Mouse (Mus musculus): ENCODE results near the gene Olfr553. TPM values are rescaled to one million over a fixed set of nuclear protein-coding genes. Genes with fewer than 3 reads are reported as not detected.

Olfr553 gene
- polyA plus RNA-seq, 1 experiment from 2014 or later, result not detected

- H3K4me1 ChIP-seq (replicated peaks; ENCODE audit: insufficient read depth, low read length), result no peaks in the 10 kb centered on the region
- ATAC-seq (replicated peaks; ENCODE audit: low FRiP score, low read depth) (no peak), DNase-seq (ENCODE audit: low spot score) (no peak)
- H3K9ac ChIP-seq (ENCODE audit: low read depth, low read length), result no peak overlapping the region
- no peak overlapping the region for H3K27ac ChIP-seq
- H3K9me3 ChIP-seq (replicated peaks; ENCODE audit: low read length), result no peaks in the 10 kb centered on the region
- H3K27me3 ChIP-seq (ENCODE audit: insufficient read depth, low read length), result no peaks in the 10 kb centered on the region
- no peak overlapping the region for H3K4me2 ChIP-seq (ENCODE audit: low read length)
- 82% methylated on average over 4 of the region's 4 CpGs for WGBS
- H3K4me3 ChIP-seq (replicated peaks; ENCODE audit: low read depth, low read length), result no peak overlapping the region
- TF ChIP-seq CTCF (IDR thresholded peaks at IDR 0.05; ENCODE audit: low read depth), result no peak
- 0 out of 2 replicates have a peak, but pooled peaks cover 4% of the 10 kb centered on the region for H3K36me3 ChIP-seq (ENCODE audit: insufficient read depth, low read length)
These were observed 51.8 kb downstream of the Olfr553 start for GRCm38 (mm10) chr7:102566219-102566618.

- H3K9me3 ChIP-seq (replicated peaks; ENCODE audit: low read length), result no peaks in the 10 kb centered on the region
- peak; percentile 97 for DNase-seq (ENCODE audit: low spot score)
- peak; percentile 98 for ATAC-seq (replicated peaks; ENCODE audit: low FRiP score, low read depth)
- H3K27ac ChIP-seq, result peak within 1 kb of the TSS; percentile 67; the same call in 1 of the 2 replicates
- TF ChIP-seq CTCF (IDR thresholded peaks at IDR 0.05; ENCODE audit: low read depth), result no peak
- no peaks in the 10 kb centered on the region for H3K27me3 ChIP-seq (ENCODE audit: insufficient read depth, low read length)
- H3K36me3 ChIP-seq (ENCODE audit: insufficient read depth, low read length), result 0 out of 2 replicates have a peak, but pooled peaks cover 8% of the 10 kb centered on the region
- H3K4me1 ChIP-seq (replicated peaks; ENCODE audit: insufficient read depth, low read length), result no peaks in the 10 kb centered on the region
- peak within 1 kb of the TSS; percentile 62 for H3K4me3 ChIP-seq (replicated peaks; ENCODE audit: low read depth, low read length)
- WGBS, result 13% methylated on average over 10 of the region's 10 CpGs
- peak within 1 kb of the TSS; percentile 66 for H3K9ac ChIP-seq (ENCODE audit: low read depth, low read length)
- peak within 1 kb of the TSS; percentile 74 for H3K4me2 ChIP-seq (ENCODE audit: low read length)
These were observed 52.7 kb downstream of the Olfr553 start, which contains the start of gene Trim21 for GRCm38 (mm10) chr7:102564999-102565997. TSS of gene Trim21 (minus strand) at chr7:102565486.

Other genes starting within 250 kb of the Olfr553 start
- gene Rrm1, start 176.5 kb downstream of the Olfr553 start, polyA plus RNA-seq (2015; fragmentation: Nextera tagmentation; extraction: Ambion mirVana), result 52.0 and 70.6 TPM in 2 replicates
- not detected in 2 replicates for gene Olfr543, start 136.5 kb downstream of the Olfr553 start, polyA plus RNA-seq (2015; fragmentation: Nextera tagmentation; extraction: Ambion mirVana)
- gene Olfr544, start 129.9 kb downstream of the Olfr553 start, polyA plus RNA-seq (2015; fragmentation: Nextera tagmentation; extraction: Ambion mirVana), result 0.05 and 0.06 TPM in 2 replicates
- not detected in 2 replicates for gene Olfr545, start 118.6 kb downstream of the Olfr553 start, polyA plus RNA-seq (2015; fragmentation: Nextera tagmentation; extraction: Ambion mirVana)
- gene Olfr547, start 83.5 kb downstream of the Olfr553 start, polyA plus RNA-seq (2015; fragmentation: Nextera tagmentation; extraction: Ambion mirVana), result not detected in 2 replicates
- not detected in 2 replicates for gene Olfr548-ps1, start 77.3 kb downstream of the Olfr553 start, polyA plus RNA-seq (2015; fragmentation: Nextera tagmentation; extraction: Ambion mirVana)
- not detected in 2 replicates for gene Olfr549, start 68.3 kb downstream of the Olfr553 start, polyA plus RNA-seq (2015; fragmentation: Nextera tagmentation; extraction: Ambion mirVana)
- 1.1 TPM in 2 replicates for gene Trim21, start 52.7 kb downstream of the Olfr553 start, polyA plus RNA-seq (2015; fragmentation: Nextera tagmentation; extraction: Ambion mirVana)
- gene Olfr550, start 46.8 kb downstream of the Olfr553 start, polyA plus RNA-seq (2015; fragmentation: Nextera tagmentation; extraction: Ambion mirVana), result not detected in 2 replicates
- not detected in 2 replicates for gene Olfr551, start 26.3 kb downstream of the Olfr553 start, polyA plus RNA-seq (2015; fragmentation: Nextera tagmentation; extraction: Ambion mirVana)
- gene Olfr552, start 20.4 kb downstream of the Olfr553 start, polyA plus RNA-seq (2015; fragmentation: Nextera tagmentation; extraction: Ambion mirVana), result not detected in 2 replicates
- not detected in 2 replicates for gene Olfr554, start 20.2 kb upstream of the Olfr553 start, polyA plus RNA-seq (2015; fragmentation: Nextera tagmentation; extraction: Ambion mirVana)
- gene Olfr555, start 40.6 kb upstream of the Olfr553 start, polyA plus RNA-seq (2015; fragmentation: Nextera tagmentation; extraction: Ambion mirVana), result not detected in 2 replicates
- not detected in 2 replicates for gene Olfr556, start 46.7 kb upstream of the Olfr553 start, polyA plus RNA-seq (2015; fragmentation: Nextera tagmentation; extraction: Ambion mirVana)
- 10.6 and 11.3 TPM in 2 replicates for gene Trim68, start 69.1 kb upstream of the Olfr553 start, polyA plus RNA-seq (2015; fragmentation: Nextera tagmentation; extraction: Ambion mirVana)
- not detected in 2 replicates for gene Olfr557, start 77.7 kb upstream of the Olfr553 start, polyA plus RNA-seq (2015; fragmentation: Nextera tagmentation; extraction: Ambion mirVana)
- gene Olfr558, start 84.0 kb upstream of the Olfr553 start, polyA plus RNA-seq (2015; fragmentation: Nextera tagmentation; extraction: Ambion mirVana), result 1.3 and 1.4 TPM in 2 replicates
- not detected in 2 replicates for gene Olfr33, start 100.9 kb upstream of the Olfr553 start, polyA plus RNA-seq (2015; fragmentation: Nextera tagmentation; extraction: Ambion mirVana)
- gene Olfr559, start 109.3 kb upstream of the Olfr553 start, polyA plus RNA-seq (2015; fragmentation: Nextera tagmentation; extraction: Ambion mirVana), result not detected in 2 replicates
- gene Olfr560, start 141.1 kb upstream of the Olfr553 start, polyA plus RNA-seq (2015; fragmentation: Nextera tagmentation; extraction: Ambion mirVana), result not detected in 2 replicates
- gene Olfr78, start 141.3 kb upstream of the Olfr553 start, polyA plus RNA-seq (2015; fragmentation: Nextera tagmentation; extraction: Ambion mirVana), result 0.50 and 0.63 TPM in 2 replicates
- 0.09 TPM in 1 of 2 replicates, not detected in the other for gene Olfr561, start 153.0 kb upstream of the Olfr553 start, polyA plus RNA-seq (2015; fragmentation: Nextera tagmentation; extraction: Ambion mirVana)
- not detected in 2 replicates for gene Olfr564, start 185.3 kb upstream of the Olfr553 start, polyA plus RNA-seq (2015; fragmentation: Nextera tagmentation; extraction: Ambion mirVana)
- not detected in 2 replicates for gene Olfr566, start 240.5 kb upstream of the Olfr553 start, polyA plus RNA-seq (2015; fragmentation: Nextera tagmentation; extraction: Ambion mirVana)

All from kidney, postnatal 0 days (tissue).